Mouse (Mus musculus): ENCODE measurements around the gene Mfsd14b.

Gene Mfsd14b

GRCm38 (mm10) chr13:65112459-65113110, at the start of gene Mfsd14b:
Gene Mfsd14b, minus strand, starts transcription at chr13:65112975.
- DNase-seq (ENCODE audit: low spot score), result peak; percentile 85

- DNase-seq (ENCODE audit: low spot score), result no peak
Observed at GRCm38 (mm10) chr13:65149940-65150339, 37.2 kb upstream of the Mfsd14b start, which contains the start of gene Olfr466. Gene Olfr466, plus strand, starts transcription at chr13:65150240.

- DNase-seq (ENCODE audit: low spot score), result no peak
Observed at GRCm38 (mm10) chr13:65137789-65138188, 25.0 kb upstream of the Mfsd14b start, which contains the start of gene Olfr465-ps1. Gene Olfr465-ps1, plus strand, starts transcription at chr13:65138089.

- no peak for DNase-seq (ENCODE audit: low spot score)
Observed at GRCm38 (mm10) chr13:65127063-65127847, 14.5 kb upstream of the Mfsd14b start.

- no peak for DNase-seq (ENCODE audit: low spot score)
Observed at GRCm38 (mm10) chr13:65122111-65122510, 9.3 kb upstream of the Mfsd14b start.

- no peak for DNase-seq (ENCODE audit: low spot score)
Observed at GRCm38 (mm10) chr13:65120984-65121383, 8.2 kb upstream of the Mfsd14b start.

GRCm38 (mm10) chr13:65113239-65113638, 464 bp upstream of the Mfsd14b start:
- no peak for DNase-seq (ENCODE audit: low spot score)

DNA sequence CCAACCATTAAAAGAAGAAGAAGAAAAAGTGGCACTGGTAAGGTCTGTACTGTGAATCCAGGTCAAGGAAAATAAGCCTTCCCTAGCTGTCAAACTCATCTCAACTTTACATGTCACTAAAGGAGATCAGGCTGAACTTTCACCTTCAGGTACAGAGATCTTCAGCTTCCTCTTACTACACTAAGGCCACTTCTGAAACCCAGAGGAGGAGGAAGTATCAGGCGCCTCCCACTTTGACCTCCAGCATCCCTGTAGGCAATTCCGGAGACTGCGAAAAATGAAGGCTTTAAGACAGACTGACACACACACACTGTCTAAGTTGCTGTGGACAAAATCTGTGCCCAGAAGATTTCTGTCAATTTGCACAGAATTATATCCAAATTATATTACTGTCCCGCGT, 814 bp downstream of the Mfsd14b start:
- no peak for DNase-seq (ENCODE audit: low spot score)

DNA sequence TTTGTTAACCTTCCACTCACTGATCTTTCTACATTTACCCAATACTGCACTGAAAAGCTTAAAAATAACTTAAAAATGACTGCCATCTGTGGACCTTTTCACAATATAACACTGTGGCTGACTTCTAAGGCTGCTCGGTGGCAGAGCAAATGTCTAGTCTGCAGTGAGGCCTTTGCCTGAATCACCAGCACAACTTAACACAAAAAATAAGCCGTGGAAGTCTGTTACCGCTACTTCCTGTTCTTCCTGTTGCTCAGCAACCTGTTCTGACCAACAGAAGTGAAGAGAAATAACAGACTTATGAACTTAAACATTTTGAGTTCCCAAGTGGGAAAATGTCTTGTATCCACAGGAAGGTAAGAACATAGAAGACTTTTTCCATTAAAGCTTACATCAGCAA, 11.5 kb downstream of the Mfsd14b start:
- DNase-seq (ENCODE audit: low spot score), result no peak

GRCm38 (mm10) chr13:65100678-65101077, 12.1 kb downstream of the Mfsd14b start:
- no peak for DNase-seq (ENCODE audit: low spot score)

DNA sequence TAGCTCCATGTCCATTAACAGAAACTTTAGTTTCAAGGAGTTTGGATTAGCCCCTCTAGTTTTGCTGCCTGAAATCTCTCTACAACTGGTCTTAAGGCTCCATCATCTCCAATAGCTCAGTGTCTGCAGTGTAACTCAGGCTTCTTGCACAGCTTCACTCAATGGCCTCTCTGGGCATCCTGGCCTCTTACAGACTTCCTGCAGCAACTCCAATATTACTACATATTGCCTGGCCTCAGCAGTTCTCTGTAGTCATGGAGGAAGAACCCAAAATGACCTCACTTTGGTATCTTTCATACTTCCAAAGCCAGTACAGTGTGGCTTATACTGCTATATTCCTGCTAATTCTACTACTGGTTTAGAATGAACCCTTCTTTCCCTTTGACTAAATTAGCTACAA, 15.8 kb downstream of the Mfsd14b start:
- DNase-seq (ENCODE audit: low spot score), result no peak

GRCm38 (mm10) chr13:65095923-65096322, 16.9 kb downstream of the Mfsd14b start:
- no peak for DNase-seq (ENCODE audit: low spot score)

DNA sequence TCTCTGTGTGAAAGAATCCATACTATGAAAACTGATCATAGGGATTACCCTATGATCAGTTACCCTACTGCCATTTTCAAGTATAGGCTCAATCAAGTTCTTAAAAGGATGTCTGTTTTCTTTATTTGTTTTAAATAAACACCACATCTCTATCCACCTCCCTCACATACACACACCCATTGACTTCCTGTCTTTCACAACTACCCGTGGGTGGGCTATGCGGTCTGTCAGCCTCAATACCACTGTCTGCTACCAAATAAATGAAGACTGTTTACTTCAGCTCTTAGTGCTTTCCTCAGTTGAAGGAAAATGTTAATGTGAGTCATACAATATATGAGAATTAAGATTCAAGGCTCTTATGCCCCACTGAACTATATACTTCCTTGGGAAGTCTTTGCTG, 42.8 kb downstream of the Mfsd14b start:
- DNase-seq (ENCODE audit: low spot score), result no peak

DNA sequence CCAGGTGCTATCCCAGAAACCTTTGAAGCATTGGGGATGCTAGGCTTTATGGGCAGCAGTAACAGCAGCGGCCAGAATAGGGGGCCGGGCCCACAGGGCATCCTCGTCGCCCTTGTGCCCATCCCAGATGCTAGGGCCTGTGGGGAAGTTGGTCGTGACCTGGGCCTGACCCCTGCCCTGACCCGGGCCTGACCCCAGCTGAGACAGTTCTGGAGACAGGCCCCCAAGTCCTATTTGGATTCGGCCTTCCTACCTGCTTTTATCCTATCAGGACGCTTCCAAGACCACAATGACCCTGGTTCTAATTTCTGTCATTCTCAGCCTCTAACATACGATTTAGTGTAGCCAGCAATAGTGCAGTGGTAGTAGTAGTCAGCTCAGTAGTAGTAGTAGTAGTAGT, 60.1 kb downstream of the Mfsd14b start, which contains the start of gene Prss47:
TSS of gene Prss47 (minus strand) at position 101 of the 400 bp plus-strand sequence.
- no peak for DNase-seq (ENCODE audit: low spot score)

DNA sequence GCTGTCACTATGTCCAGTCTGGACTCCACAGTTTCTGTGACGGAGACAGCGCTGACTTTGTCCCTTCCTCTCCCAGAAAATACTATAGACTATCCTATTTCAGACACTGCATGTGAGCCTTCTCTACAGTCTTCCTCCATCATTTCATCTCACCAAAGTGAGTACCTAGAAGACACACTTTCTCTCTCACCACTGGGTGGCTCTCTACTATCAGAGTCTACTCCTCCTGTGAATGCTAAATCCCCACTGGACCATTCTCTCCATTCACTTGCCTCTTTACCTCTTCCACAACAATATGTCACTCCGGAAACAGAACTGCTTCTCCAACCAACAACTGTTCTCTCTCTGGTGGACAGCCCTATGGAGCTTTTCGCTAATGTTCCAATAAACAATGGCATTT, 77.7 kb downstream of the Mfsd14b start:
- DNase-seq (ENCODE audit: low spot score), result no peak

DNA sequence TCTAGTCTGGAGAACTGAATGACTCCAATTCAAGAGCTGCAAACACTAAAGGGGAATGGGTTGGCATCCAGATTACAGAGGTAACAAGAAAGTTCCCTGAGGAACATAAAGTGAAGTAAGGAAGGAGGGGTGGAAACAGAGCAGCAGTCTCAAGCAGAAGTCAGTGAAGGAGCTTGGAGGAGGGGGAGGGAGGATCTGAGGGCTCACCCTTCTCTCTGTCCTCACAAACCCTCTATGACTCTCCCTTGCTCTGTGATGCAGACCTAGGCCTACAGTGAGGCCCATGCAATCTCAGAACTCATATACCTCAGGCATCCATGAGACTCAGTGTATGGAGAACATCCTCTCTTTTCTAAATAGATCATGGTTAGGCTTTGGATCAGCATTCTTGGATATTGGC, 80.0 kb downstream of the Mfsd14b start, which contains the start of gene Spata31d1c:
TSS of gene Spata31d1c (plus strand) at position 301 of the 400 bp plus-strand sequence.
- DNase-seq (ENCODE audit: low spot score), result no peak

Data from ovary, adult 18-20 months (tissue).